Mouse (Mus musculus): ENCODE data around the gene Catsperd. TPM values are rescaled to one million over a fixed set of nuclear protein-coding genes. Genes with fewer than 3 reads are reported as not detected.

Catsperd gene
- polyA plus RNA-seq, 1 experiment: 0.97 TPM

DNA sequence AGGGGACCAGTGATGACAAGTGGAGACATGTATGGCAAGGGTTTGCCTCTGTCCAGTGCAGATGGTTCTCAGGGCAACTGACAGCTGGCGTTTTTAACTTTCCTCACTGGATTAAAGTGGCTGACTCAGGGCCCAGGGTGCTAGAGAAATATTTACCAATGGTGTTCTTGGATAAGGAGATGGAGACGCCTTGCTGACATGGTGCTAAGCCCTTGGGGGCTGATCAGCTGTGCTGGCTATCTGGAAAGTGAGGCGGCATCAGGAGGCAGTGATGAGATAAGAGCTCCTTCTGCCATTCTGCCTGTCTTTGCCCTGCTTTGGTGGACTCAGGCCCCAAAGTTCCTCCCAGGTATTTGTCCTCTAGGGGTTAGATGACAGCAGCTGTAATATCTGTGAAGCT lies 54.9 kb downstream of the Catsperd start:
- DNase-seq: no peak
- Histone ChIP-seq H3K27me3 (replicated peaks; ENCODE audit: control insufficient read depth, insufficient read depth, low read length) (no peaks in the 10 kb centered on the region), H3K27ac (ENCODE audit: insufficient read depth, low read depth, low read length) (no peak overlapping the region), H3K4me1 (ENCODE audit: control insufficient read depth, insufficient read depth, low read length) (peaks cover 3% of the 10 kb centered on the region; the same call in 1 of the 2 replicates), H3K4me3 (ENCODE audit: insufficient read depth, low read depth, low read length) (no peak overlapping the region), H3K36me3 (ENCODE audit: control insufficient read depth, insufficient read depth, low read length) (no peaks in the 10 kb centered on the region)
- TF ChIP-seq CTCF (conservative IDR thresholded peaks at IDR 0.05; ENCODE audit: insufficient read depth, insufficient read length, low read depth, low read length) (no peak), POLR2A (IDR thresholded peaks at IDR 0.05; ENCODE audit: low read depth, low read length) (no peak)
- 52% methylated on average over 3 of the region's 3 CpGs for WGBS

DNA sequence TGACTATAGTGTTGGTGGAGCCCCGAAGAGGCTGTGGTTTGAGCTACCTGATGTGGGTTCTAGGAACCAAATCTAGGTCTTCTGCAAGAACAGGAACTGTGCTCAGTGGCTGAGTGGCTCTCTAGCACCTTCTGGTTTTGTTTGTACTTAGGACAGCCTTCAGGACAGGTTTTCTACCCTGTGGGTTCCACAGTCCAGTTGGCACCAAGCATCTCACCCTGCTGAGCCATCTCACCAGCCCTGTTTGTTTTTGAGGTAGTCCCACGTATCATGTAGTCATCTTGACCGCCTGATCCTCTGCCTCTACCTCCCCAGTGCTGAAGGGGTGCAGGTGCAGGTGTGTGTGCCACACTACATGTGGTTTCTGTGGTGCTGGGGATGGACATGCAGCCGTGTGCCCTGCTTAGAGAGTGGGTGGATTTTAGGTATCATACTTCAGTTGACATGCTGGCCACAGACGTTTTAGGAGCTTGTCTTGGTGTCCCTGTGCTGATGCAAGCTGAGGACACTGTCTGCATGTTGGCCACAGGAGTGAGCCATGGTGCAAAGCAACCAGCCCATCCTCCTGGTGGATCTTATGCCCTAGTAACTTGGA lies 55.7 kb downstream of the Catsperd start:
- H3K27me3 ChIP-seq (replicated peaks; ENCODE audit: control insufficient read depth, insufficient read depth, low read length): no peaks in the 10 kb centered on the region
- TF ChIP-seq CTCF (conservative IDR thresholded peaks at IDR 0.05; ENCODE audit: insufficient read depth, insufficient read length, low read depth, low read length) (no peak), POLR2A (IDR thresholded peaks at IDR 0.05; ENCODE audit: low read depth, low read length) (no peak)
- H3K27ac ChIP-seq (ENCODE audit: insufficient read depth, low read depth, low read length): no peak overlapping the region
- peaks cover 3% of the 10 kb centered on the region; the same call in 1 of the 2 replicates for H3K4me1 ChIP-seq (ENCODE audit: control insufficient read depth, insufficient read depth, low read length)
- peak; percentile 38 for DNase-seq
- 63% methylated on average over 5 of the region's 5 CpGs for WGBS
- no peaks in the 10 kb centered on the region for H3K36me3 ChIP-seq (ENCODE audit: control insufficient read depth, insufficient read depth, low read length)
- no peak overlapping the region for H3K4me3 ChIP-seq (ENCODE audit: insufficient read depth, low read depth, low read length)

DNA sequence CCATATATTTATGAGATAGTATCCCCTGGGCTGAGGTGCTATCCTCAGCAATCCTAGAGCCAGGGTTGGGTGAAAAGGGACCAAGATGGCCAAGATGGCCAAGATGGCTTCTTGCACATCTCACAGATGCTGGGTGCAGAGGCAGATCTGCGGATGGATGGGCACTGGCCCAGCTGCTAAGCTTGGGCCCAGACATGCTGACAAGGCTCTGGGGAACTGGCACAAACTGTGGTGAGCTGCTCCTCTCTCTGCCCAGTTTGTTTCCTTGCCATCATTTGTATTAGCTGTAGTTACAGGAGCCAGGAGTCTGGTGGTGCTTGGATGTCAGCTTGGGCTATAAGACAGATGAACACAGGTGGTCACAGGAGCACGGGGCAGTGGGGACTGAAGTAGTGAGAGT lies 56.7 kb downstream of the Catsperd start:
- TF ChIP-seq POLR2A (IDR thresholded peaks at IDR 0.05; ENCODE audit: low read depth, low read length): no peak
- no peak for TF ChIP-seq CTCF (conservative IDR thresholded peaks at IDR 0.05; ENCODE audit: insufficient read depth, insufficient read length, low read depth, low read length)
- Histone ChIP-seq H3K27ac (ENCODE audit: insufficient read depth, low read depth, low read length) (no peak overlapping the region), H3K36me3 (ENCODE audit: control insufficient read depth, insufficient read depth, low read length) (no peaks in the 10 kb centered on the region), H3K4me3 (ENCODE audit: insufficient read depth, low read depth, low read length) (no peak overlapping the region), H3K4me1 (ENCODE audit: control insufficient read depth, insufficient read depth, low read length) (peaks cover 3% of the 10 kb centered on the region; the same call in 1 of the 2 replicates), H3K27me3 (replicated peaks; ENCODE audit: control insufficient read depth, insufficient read depth, low read length) (no peaks in the 10 kb centered on the region)
- DNase-seq: no peak
- WGBS: 75% methylated on average over 2 of the region's 2 CpGs

DNA sequence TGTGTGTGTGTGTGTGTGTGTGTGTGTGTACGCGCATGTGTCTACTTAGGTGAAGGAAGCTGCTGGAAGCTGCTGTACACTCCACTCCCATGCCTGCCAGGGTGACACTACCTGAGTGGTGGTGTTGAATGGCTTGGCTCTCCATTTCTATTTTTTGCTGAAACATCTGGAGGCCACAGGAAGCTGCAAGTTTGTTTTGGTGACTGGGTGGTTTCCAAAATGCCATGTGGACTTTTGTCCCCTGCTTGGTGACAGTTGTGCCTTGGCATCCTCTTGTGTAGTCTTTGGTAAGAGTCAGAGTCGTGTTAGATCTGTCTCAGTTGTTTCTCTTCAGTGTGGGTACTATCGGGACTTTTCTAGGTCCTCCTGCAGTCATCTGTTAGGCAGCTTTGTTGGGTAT lies 58.9 kb downstream of the Catsperd start:
- H3K4me1 ChIP-seq (ENCODE audit: control insufficient read depth, insufficient read depth, low read length): peaks cover 3% of the 10 kb centered on the region; the same call in 1 of the 2 replicates
- TF ChIP-seq CTCF (conservative IDR thresholded peaks at IDR 0.05; ENCODE audit: insufficient read depth, insufficient read length, low read depth, low read length) (no peak), POLR2A (IDR thresholded peaks at IDR 0.05; ENCODE audit: low read depth, low read length) (no peak)
- H3K27me3 ChIP-seq (replicated peaks; ENCODE audit: control insufficient read depth, insufficient read depth, low read length): no peaks in the 10 kb centered on the region
- H3K4me3 ChIP-seq (ENCODE audit: insufficient read depth, low read depth, low read length): no peak overlapping the region
- WGBS: 87% methylated on average over 4 of the region's 4 CpGs
- H3K27ac ChIP-seq (ENCODE audit: insufficient read depth, low read depth, low read length): no peak overlapping the region
- DNase-seq: peak; percentile 14
- H3K36me3 ChIP-seq (ENCODE audit: control insufficient read depth, insufficient read depth, low read length): no peaks in the 10 kb centered on the region

DNA sequence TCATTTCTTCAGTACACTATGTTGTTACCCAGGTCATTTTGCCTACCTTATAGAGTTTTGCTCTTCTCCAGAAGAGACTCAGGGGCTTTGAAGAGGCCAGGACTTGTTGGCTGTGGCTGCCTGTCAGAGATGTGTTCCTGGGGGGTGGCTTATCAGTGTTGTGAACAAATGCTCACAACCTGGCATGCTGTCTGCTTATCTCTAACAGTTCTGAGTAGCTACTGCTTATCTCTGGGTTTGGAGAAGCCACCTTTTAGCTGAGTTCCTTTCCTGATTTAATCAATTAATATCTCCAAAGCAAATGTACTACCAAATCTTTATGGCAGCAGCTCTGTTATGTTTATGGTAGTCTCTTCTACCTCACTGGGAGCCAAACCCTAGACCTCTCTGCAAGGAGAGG lies 60.1 kb downstream of the Catsperd start:
- TF ChIP-seq CTCF (conservative IDR thresholded peaks at IDR 0.05; ENCODE audit: insufficient read depth, insufficient read length, low read depth, low read length) (no peak), POLR2A (IDR thresholded peaks at IDR 0.05; ENCODE audit: low read depth, low read length) (no peak)
- DNase-seq: no peak
- H3K27ac ChIP-seq (ENCODE audit: insufficient read depth, low read depth, low read length): no peak overlapping the region
- no peaks in the 10 kb centered on the region for H3K4me1 ChIP-seq (ENCODE audit: control insufficient read depth, insufficient read depth, low read length)
- no peaks in the 10 kb centered on the region for H3K27me3 ChIP-seq (replicated peaks; ENCODE audit: control insufficient read depth, insufficient read depth, low read length)
- H3K36me3 ChIP-seq (ENCODE audit: control insufficient read depth, insufficient read depth, low read length): no peaks in the 10 kb centered on the region
- no peak overlapping the region for H3K4me3 ChIP-seq (ENCODE audit: insufficient read depth, low read depth, low read length)

DNA sequence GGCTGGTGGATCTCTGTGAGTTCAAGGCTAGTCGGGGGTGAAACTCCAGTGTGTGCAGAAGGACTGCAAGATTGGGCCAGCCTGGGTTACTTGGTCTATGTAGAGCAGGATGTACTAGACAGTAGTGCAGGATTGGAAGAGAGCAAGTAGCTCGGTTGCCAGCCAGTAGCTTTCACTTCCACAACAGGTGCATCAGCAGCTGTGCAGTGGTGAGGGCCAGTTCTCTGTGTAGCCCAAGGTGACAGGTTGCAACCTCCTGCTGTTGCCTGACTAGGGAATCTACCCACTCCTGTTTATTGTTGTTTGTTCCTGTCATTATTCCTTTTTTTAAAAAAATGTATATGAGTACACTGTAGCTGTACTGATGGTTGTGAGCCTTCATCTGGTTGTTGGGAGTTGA lies 60.7 kb downstream of the Catsperd start:
- 92% methylated on average over 2 of the region's 2 CpGs for WGBS
- no peak for DNase-seq

DNA sequence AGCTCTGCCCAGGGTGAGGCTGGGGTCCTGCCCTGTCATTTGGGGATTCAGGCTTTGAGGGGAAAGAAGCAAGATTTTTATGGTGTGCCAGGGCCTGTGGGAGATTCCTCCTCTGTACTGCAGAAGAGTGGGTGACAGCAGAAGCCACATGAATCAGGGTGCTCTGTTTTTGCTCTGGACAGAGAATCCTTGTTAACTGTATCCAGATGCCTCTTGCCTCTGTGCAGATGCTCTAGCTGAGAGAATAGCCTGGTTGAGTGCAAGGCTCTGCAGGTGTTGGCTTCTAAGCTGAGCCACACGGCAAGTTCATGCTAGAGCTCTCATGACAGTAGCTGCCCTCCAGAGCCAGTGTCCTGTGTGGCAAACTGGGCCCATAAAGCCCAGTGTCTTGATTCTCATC lies 65.5 kb downstream of the Catsperd start:
- Histone ChIP-seq H3K4me3 (ENCODE audit: insufficient read depth, low read depth, low read length) (no peak overlapping the region), H3K27me3 (replicated peaks; ENCODE audit: control insufficient read depth, insufficient read depth, low read length) (no peaks in the 10 kb centered on the region), H3K36me3 (ENCODE audit: control insufficient read depth, insufficient read depth, low read length) (no peaks in the 10 kb centered on the region; the same call in 1 of the 2 replicates), H3K4me1 (ENCODE audit: control insufficient read depth, insufficient read depth, low read length) (no peaks in the 10 kb centered on the region), H3K27ac (ENCODE audit: insufficient read depth, low read depth, low read length) (no peak overlapping the region)
- DNase-seq: no peak
- WGBS: 47% methylated on average over 1 of the region's 1 CpGs
- TF ChIP-seq CTCF (conservative IDR thresholded peaks at IDR 0.05; ENCODE audit: insufficient read depth, insufficient read length, low read depth, low read length): no peak

More for the DNA sequence above, 60.7 kb downstream of the Catsperd start:
- no peaks in the 10 kb centered on the region for H3K27me3 ChIP-seq (replicated peaks; ENCODE audit: control insufficient read depth, insufficient read depth, low read length)
- no peak overlapping the region for H3K27ac ChIP-seq (ENCODE audit: insufficient read depth, low read depth, low read length)
- no peaks in the 10 kb centered on the region for H3K36me3 ChIP-seq (ENCODE audit: control insufficient read depth, insufficient read depth, low read length)
- no peaks in the 10 kb centered on the region for H3K4me1 ChIP-seq (ENCODE audit: control insufficient read depth, insufficient read depth, low read length)
- TF ChIP-seq CTCF (conservative IDR thresholded peaks at IDR 0.05; ENCODE audit: insufficient read depth, insufficient read length, low read depth, low read length) (no peak), POLR2A (IDR thresholded peaks at IDR 0.05; ENCODE audit: low read depth, low read length) (no peak)
- no peak overlapping the region for H3K4me3 ChIP-seq (ENCODE audit: insufficient read depth, low read depth, low read length)

Measured in kidney, adult 2 months (tissue).